Mouse (Mus musculus) kidney, adult 11 months (tissue): ENCODE data around the gene Tomm40.

Experiments
- DNase-seq: peaks from one replicate; pipeline ENCODE4 v3.0.0; 2022

Tomm40 gene

GRCm38 (mm10) chr7:19744590-19745385 is 29.6 kb upstream of the Tomm40 start:
- DNase-seq = peak; percentile 78

DNA sequence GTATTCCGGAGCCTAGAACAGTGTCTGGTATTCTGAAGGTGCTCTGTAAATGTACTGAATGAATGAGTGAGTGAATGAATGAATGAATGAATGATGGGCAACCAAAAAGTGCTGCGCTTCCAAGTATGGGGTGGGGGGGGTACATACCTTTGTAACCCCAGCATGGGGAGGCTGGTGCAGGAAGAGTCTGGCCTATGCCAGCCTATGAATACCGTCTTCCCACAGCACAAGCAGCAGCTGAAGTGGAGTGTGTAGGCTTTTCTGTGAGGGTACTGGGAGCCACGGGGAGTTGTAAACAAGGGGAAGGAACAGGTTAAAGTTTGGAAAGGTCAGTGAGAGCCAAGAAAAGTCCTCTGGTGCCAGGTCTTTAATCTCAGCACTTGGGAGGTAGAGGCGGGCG is 28.6 kb upstream of the Tomm40 start:
- no peak for DNase-seq

DNA sequence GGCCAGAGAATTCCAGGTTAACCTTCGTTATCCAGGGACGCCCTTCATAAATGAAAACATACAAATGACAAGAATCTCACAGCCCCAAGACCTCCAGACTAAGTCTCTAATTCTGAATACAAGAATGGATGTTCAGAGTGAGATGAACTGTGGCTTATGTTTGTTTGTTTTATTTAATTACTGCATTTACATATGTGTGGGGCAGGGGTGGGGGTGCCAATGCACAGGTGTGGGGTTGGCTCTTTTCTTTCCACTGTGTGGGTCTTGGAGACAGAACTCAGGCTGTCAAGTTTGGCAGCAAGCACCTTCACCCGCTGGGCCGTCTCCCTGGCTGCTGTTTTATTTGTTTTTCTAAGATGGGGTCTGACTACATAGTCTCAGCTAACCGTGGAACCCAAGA is 27.2 kb upstream of the Tomm40 start:
- no peak for DNase-seq

- DNase-seq = peak; percentile 23
Observed at GRCm38 (mm10) chr7:19741329-19742031, 26.2 kb upstream of the Tomm40 start.

GRCm38 (mm10) chr7:19740269-19740668 is 25.0 kb upstream of the Tomm40 start:
- DNase-seq = no peak

- DNase-seq = no peak
Observed at GRCm38 (mm10) chr7:19738771-19739170, 23.5 kb upstream of the Tomm40 start.

DNA sequence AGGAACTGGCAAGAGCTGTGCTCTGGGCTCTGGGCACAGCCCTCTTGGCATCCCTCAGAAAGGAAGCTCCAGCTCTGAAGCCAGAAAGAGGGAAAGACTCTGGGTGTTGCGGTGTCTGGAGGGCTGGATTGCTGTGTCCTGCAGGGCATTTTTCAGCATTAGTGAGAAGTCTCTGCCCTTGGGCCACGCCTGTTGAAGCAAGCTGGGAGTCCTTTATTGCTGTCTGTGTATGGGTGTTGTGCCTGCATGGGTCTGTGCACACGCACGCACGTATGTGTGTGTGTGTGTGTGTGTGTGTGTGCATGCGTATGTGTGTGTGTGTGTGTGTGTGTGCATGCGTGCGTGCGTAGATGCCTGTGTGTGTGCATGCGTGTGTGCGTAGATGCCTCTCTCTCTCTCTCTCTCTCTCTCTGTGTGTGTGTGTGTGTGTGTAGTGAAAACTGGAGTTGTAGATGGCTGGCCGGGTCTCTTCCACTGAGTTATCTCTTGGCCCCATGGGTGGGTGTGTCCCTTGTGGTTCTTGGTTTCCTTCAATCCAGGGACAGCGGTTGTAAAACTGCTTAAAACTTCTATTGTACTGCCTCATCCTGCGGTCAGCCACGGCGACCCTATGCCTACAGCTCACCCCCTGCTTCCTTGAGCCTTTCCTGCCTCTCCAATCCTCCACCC is 21.3 kb upstream of the Tomm40 start:
- DNase-seq = no peak

DNA sequence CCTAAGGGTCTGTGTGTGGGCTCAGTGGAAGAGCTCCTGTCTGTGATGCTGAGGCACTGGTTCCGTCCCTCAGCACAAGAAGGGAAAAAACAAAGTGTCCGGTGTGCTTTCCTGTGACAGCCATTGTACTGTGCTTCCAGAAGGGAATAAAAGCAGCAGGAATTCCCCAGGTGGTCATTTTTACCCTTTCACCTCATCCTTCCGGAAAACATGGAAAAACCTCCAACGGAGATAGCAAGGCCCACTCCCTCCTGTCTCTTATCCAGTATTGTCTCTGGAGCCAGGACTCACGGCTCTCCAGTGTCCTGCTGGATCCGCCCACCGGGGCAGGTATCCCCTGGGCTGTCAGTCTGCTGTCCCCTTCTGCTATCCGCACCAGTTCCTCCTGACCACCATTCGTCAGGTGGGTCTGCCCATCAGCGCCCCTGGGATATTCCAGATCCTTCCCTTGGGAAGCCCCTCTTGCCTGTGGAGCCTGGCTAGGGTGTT is 19.0 kb upstream of the Tomm40 start:
- DNase-seq = no peak

- DNase-seq = no peak
Observed at GRCm38 (mm10) chr7:19726541-19726940, 11.3 kb upstream of the Tomm40 start.

GRCm38 (mm10) chr7:19724167-19724566 is 8.9 kb upstream of the Tomm40 start:
- peak; percentile 75 for DNase-seq

DNA sequence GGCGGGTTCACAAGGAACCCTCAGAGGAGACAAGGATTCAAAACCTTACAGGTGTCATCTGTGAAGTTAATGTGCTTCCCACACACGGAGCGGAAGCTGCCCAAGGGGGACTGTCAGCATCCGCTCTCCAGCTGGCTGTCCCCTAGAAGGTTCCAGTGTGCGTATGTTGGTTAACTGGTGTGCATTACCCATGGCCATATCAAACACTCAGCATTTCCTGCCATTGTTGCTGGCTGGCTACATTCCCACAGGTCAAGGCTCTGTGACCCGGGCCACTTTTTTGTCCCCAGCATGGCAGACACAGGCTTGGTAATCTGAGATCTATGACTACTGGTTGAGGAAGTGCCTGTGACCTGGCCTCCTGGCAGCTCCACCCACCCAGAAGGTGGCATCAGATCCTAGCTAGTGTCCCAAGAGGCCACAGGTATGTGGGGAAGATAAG is 7.5 kb upstream of the Tomm40 start:
- DNase-seq = peak; percentile 74

DNA sequence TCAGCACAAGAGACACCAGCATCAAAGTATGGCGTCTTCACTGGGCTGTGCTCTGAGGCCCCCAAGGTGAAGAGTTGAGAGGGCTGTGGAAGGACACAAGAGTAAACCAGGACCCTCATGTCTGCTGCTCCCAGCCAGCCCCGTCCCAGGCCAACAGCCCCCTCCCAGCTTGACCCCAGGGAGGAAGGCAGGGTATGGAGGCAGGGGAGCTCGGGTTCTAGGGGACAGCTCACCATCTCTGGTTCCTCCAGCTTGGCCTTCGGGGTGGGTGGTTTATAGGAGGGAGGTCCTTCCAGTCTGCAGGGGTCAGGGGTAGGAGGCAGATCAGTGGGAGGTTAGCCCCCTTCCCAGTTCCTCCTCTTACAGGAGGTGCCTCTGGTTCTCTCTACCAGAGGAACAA is 4.0 kb upstream of the Tomm40 start:
- no peak for DNase-seq

GRCm38 (mm10) chr7:19718297-19718952 is 3.2 kb upstream of the Tomm40 start:
- DNase-seq = no peak

DNA sequence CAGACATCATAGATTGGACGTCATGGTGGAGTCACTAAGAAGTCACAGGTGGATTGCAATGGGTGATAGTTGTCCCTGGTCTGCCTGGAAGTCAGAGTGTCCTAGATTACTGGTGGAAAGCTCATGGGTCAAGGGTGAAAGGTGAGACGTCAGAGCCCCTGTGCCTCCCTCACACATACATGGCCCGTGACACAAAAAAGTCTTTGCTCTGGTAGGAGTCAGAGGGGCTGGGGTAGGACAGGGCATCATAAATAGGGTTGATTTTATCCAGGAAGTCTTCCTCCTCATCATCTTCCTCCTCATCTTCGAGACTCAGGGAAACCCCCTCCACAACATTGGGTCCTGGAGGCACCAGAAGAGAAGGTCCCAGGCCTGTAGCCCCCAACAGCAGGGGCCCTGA is 2.1 kb upstream of the Tomm40 start:
- no peak for DNase-seq

DNA sequence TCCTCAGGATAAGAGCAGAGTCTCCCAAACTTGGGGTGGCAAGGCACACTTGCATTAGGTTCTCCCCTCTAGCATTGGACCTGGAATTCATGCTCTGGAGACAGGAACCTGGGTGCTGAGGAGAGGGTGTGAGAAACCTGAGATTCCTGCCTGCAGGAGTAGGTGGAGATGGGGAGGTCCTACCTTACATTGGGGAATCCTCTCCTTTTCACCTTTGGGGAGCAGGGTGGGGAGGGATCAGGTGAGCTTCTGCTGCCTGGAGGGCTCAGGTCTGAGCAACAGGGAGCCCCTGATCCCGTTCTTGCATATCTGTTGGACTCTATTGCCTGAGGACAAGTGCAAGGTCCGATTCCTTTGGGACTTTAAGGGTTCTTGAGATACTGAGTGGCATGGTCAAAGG is 1.6 kb upstream of the Tomm40 start:
- no peak for DNase-seq

- no peak for DNase-seq
Observed at GRCm38 (mm10) chr7:19716055-19716682, 931 bp upstream of the Tomm40 start.

- DNase-seq = no peak
Observed at GRCm38 (mm10) chr7:19714836-19715235, 402 bp downstream of the Tomm40 start.

- DNase-seq = no peak
Observed at GRCm38 (mm10) chr7:19713598-19713997, 1.6 kb downstream of the Tomm40 start.

DNA sequence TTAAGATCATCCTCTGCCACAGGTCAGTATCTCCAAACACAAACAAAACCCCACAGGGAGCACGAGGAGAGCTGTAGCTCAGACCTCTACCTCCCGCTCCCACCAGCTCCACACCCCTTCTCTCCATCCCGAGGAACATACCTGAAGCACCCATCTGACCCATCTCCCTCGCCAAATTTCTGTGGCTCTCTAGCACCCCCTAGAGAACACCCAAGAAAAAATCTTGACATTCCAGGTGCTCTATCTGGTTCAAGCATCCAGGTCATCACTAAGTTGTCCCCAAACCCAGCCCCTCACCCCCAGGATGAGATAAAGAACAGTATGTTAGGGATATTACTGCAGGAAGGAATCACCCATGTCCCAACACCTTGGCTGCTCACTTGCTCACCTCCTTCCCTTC is 2.0 kb downstream of the Tomm40 start:
- no peak for DNase-seq

DNA sequence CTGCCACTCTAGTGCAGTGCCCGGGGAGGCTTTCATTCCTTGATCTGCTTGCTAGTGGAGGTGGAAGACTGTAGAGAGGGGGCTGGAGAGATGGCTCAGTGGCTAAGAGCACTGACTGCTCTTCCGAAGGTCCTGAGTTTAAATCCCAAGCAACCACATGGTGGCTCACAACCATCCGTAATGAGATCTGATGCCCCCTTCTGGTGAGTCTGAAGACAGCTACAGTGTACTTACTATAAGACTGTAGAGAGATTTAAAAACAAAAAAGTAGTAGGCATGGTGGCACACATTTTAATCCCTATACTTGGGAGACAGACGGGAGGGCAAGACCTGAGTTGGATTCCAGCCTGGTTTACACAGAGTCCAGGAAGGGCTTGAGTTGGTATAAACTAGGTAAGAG is 2.8 kb downstream of the Tomm40 start:
- no peak for DNase-seq

GRCm38 (mm10) chr7:19710650-19711049 is 4.6 kb downstream of the Tomm40 start:
- no peak for DNase-seq

- DNase-seq = no peak
Observed at GRCm38 (mm10) chr7:19705271-19705670, 10.0 kb downstream of the Tomm40 start.

DNA sequence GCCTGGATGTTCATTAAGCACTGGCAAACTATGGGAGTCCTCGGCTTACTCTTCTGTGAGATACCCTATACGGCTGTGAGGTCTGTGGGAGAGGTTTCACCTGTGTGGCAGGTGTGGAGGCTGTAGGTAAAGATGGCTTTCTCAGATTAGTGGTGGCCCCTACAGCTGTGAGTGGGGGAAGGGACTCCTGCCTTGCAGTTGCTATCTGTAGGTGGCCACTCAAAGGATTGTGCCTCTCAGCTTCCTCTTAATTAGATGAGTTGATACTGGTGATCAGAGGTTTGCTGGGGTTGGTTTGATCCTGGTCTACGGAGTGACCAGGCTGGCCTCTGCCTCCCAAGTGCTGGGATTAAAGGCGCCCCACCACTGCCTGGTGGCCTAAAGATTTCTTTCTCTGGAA is 10.8 kb downstream of the Tomm40 start:
- no peak for DNase-seq
